Mouse (Mus musculus) heart, embryonic 10.5 days (tissue): ENCODE results near the gene Tfdp2. TPM values are rescaled to one million over a fixed set of nuclear protein-coding genes. Genes with fewer than 3 reads are reported as not detected.

Source experiments
- DNase-seq: peaks from one replicate; pipeline ENCODE4 v3.0.0-alpha.2; 2017; ENCODE audit warnings: low spot score
- H3K27ac ChIP-seq: fragments of 300-500 bp; sonication (generic); 2 replicates; pipeline ENCODE4 v1.5.1; 2016; ENCODE audit warnings: mild to moderate bottlenecking
- H3K27me3 ChIP-seq: fragments of 300-500 bp; sonication (generic); 2 replicates; pipeline ENCODE4 v1.6.1; 2016; ENCODE audit warnings: mild to moderate bottlenecking; ENCODE audit not compliant: poor library complexity, insufficient read depth, severe bottlenecking
- H3K36me3 ChIP-seq: fragments of 300-500 bp; sonication (generic); 2 replicates; pipeline ENCODE4 v1.6.1; 2016; ENCODE audit warnings: mild to moderate bottlenecking, moderate library complexity
- H3K4me1 ChIP-seq: fragments of 300-500 bp; sonication (generic); 2 replicates; pipeline ENCODE4 v1.6.1; 2016; ENCODE audit warnings: mild to moderate bottlenecking
- H3K4me3 ChIP-seq: fragments of 300-500 bp; sonication (generic); 2 replicates; pipeline ENCODE4 v1.5.1; 2016; ENCODE audit warnings: mild to moderate bottlenecking, moderate library complexity
- H3K9me3 ChIP-seq: fragments of 300-500 bp; sonication (generic); 2 replicates; pipeline ENCODE4 v1.6.1; 2016; ENCODE audit warnings: mild to moderate bottlenecking, moderate library complexity
- WGBS: fragments of 180-500 bp; shearing (Covaris S2); methylation state at CpG from one replicate; pipeline ENCODE4 v1.1.7; 2016; 5-methylcytosine and 5-hydroxymethylcytosine counted together
- polyA plus RNA-seq: library from polyadenylated mRNA; unstranded; fragments of >200 nt; fragmentation: Nextera tagmentation; extraction: Ambion mirVana; gene quantifications from 2 replicates; pipeline ENCODE4 v1.2.1, GENCODE M21; 2016

The Tfdp2 gene
- polyA plus RNA-seq, 1 experiment from 2014 or later: 45.6 TPM

DNA sequence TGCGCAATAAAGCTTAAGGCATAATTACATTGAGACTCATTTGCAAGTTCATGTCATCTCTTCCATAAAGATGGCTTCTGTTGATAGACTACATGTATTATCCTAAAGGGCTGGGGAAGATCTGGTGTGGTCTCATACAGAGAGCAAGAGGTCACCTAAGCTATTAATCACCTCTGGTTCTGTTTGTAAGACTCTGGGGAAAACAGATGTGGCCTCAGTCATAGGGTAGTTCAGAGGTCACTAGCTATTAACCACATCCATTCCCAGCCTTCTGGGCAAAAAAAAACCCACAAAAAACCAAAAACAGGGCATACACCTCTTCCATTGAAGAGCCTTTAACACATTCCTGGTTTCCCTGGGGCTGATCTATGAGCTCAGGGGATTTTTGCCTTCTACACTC is 42.2 kb downstream of the Tfdp2 start:
- no peaks in the 10 kb centered on the region for H3K27me3 ChIP-seq
- H3K9me3 ChIP-seq: no peaks in the 10 kb centered on the region
- DNase-seq: no peak
- no peak overlapping the region for H3K4me3 ChIP-seq
- H3K27ac ChIP-seq: no peak overlapping the region
- H3K4me1 ChIP-seq: peaks cover 8% of the 10 kb centered on the region
- 79% methylated on average over 1 of the region's 1 CpGs for WGBS
- peaks cover 13% of the 10 kb centered on the region for H3K36me3 ChIP-seq

DNA sequence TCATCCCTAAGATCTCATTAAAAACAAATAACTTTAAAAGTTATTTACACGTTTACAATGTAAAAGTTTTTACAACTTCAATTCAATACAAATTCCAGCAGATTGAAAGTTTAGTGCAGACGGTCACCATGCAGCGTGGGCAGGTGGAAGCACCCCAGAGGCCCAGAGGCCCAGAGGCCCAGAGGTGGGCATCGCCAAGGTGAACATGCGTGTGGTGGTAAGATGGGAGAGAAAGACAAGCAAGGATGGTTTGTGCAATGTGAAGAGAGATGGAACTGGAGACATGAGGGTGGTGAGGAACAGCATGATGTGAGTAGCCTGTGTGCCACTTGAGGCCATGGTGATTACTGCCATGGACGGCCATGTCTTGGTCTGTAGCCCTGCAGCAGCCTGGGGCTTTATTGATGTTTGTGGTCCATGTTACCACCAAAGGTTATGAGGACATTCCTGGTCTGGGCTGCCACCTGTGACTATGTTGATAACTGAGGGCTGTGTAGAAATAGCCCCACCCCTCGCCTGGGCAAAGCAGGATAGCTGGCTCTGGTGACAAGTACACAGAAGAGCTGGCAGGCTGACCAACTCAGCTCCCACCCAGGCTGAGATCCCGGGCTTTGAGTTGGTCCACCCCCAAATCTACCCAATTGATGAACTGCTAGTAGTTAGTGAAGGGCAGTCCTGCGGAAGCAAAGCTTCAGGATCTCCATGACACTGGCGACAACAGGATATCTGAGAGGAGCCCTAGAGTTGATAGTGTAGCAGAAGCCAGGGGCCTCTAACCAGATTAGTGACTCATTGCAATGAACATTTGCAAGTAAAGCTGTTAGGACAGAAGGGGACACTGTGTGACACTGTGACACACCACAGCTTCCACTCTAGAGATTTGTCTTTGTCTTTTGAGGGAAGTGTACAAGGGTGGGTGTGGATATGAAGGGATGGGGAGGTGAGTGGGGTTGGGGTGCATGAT is 45.3 kb downstream of the Tfdp2 start:
- 77% methylated on average over 10 of the region's 10 CpGs for WGBS
- no peak overlapping the region for H3K27ac ChIP-seq
- DNase-seq: peak; percentile 85
- peaks cover 16% of the 10 kb centered on the region for H3K36me3 ChIP-seq
- H3K4me1 ChIP-seq: peaks cover 8% of the 10 kb centered on the region
- no peaks in the 10 kb centered on the region for H3K27me3 ChIP-seq
- H3K9me3 ChIP-seq: no peaks in the 10 kb centered on the region
- H3K4me3 ChIP-seq: no peak overlapping the region

DNA sequence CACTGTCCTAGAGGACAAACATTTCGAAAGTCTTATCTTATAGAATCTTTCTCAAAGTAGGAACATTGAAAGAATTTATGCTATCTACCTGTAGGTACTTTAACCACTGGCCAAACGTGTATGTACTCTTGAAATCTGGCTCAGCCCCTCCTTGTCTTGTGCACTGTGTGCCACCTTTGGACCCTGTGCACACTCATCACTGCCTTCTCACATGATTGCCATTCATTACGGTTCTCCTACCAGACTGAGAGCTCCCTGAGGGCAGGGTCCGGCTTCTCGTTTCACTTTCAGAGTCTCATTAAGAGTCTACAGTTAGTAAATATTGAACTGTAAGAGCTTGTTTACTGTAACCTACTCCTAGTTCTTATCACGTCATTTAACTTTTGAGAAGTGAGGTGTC is 47.8 kb downstream of the Tfdp2 start:
- Histone ChIP-seq H3K36me3 (peaks cover 16% of the 10 kb centered on the region), H3K9me3 (no peaks in the 10 kb centered on the region), H3K4me1 (peaks cover 8% of the 10 kb centered on the region), H3K27me3 (no peaks in the 10 kb centered on the region), H3K4me3 (no peak overlapping the region), H3K27ac (no peak overlapping the region)
- no peak for DNase-seq
- 86% methylated on average over 6 of the region's 6 CpGs for WGBS

DNA sequence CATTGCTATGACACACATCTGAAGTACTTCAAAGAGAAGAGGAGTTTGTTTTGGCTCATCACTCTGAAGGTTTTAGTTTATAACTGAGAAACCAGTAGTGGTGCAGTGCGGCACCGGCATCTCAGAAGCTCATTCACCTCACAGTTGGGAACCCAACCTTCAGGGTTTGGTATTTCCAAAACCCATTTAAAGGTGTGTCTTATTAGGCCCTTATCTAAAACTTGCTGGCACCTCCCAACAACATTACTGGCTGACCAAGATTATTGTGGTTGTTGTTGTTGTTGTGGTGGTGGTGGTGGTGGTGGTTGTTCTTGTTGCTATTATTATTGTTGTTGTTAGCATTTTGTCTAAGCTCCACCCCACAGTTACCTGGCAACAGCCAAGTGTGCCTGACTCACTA is 58.7 kb downstream of the Tfdp2 start:
- no peaks in the 10 kb centered on the region for H3K36me3 ChIP-seq
- DNase-seq: peak; percentile 35
- H3K27me3 ChIP-seq: no peaks in the 10 kb centered on the region
- no peaks in the 10 kb centered on the region for H3K9me3 ChIP-seq
- no peak overlapping the region for H3K27ac ChIP-seq
- WGBS: 90% methylated on average over 2 of the region's 2 CpGs
- H3K4me3 ChIP-seq: no peak overlapping the region
- peaks cover 5% of the 10 kb centered on the region; the same call in 1 of the 2 replicates for H3K4me1 ChIP-seq

- no peaks in the 10 kb centered on the region for H3K9me3 ChIP-seq
- no peaks in the 10 kb centered on the region for H3K36me3 ChIP-seq
- peak overlapping the region; percentile 70; the same call in 1 of the 2 replicates for H3K27ac ChIP-seq
- H3K4me3 ChIP-seq: peak overlapping the region; percentile 58
- WGBS: 8% methylated on average over 6 of the region's 6 CpGs
- peak; percentile 95 for DNase-seq
- peaks cover 6% of the 10 kb centered on the region; the same call in 1 of the 2 replicates for H3K4me1 ChIP-seq
- no peaks in the 10 kb centered on the region for H3K27me3 ChIP-seq
Measured at GRCm38 (mm10) chr9:96258478-96258877, 62.4 kb downstream of the Tfdp2 start.

DNA sequence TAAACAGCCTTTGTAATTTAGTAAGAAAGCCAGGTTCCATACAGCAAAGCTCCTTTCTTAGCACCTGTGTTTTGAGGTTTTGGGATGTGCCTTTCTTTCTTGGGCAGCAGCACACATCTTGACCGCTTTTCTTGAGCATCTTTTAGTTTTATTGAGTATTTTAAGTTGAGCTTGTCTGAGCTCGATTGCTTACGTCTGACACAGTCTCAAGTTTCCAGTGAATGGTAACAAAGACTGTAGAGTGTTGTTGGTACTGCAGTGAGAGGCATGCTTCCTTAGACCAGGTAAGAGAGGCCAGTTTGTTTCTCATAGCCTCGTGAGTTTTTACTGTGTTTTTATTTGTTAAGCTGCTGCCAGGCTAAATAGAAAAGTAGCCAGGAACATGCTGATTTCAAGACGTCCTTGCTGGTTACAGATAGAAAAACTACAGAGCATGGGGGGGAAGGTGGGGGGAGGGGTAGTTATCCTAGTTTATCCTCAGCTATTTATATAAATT is 63.0 kb downstream of the Tfdp2 start:
- H3K4me3 ChIP-seq: peak overlapping the region; percentile 58
- 3% methylated on average over 5 of the region's 5 CpGs for WGBS
- H3K27ac ChIP-seq: peak overlapping the region; percentile 69
- H3K36me3 ChIP-seq: no peaks in the 10 kb centered on the region
- H3K27me3 ChIP-seq: no peaks in the 10 kb centered on the region
- no peak for DNase-seq
- H3K4me1 ChIP-seq: peaks cover 6% of the 10 kb centered on the region; the same call in 1 of the 2 replicates
- H3K9me3 ChIP-seq: no peaks in the 10 kb centered on the region

DNA sequence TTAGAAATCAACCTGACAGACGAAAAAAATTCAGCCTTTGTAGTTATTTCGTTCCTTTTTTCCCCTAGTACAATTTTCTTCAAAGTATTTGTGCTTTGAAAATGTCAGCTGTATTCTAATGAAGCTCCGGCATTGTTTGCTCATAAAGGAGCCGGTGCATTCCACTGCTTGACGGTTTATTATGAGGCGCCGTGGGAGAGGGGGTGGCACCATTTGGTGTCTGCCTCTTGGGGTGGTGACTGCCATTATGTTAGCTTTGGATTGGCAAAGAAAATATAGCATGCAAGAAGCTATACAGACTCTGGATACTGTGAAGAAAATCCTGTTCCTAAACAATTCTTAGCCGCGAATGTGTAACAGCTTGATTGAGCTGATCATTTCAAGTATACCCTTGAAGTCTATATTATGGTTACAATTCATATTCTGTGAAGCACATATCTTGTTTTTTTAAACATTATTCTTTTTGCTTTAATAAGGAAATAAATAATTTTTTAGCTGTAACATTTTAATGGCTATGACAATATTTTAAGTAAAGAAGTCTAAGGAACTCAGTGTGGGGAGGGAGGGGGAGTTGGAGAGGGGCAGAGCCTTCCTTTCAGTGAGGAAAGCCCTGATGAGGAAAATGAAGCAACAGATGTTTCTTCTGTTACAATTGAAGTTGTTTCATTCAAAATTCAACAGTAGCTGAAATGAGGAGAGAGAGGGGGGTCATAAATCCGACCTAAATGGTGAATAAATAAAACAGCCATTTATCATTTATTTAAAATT is 63.9 kb downstream of the Tfdp2 start:
- peak overlapping the region; percentile 58 for H3K4me3 ChIP-seq

GRCm38 (mm10) chr9:96261101-96261500 is 65.0 kb downstream of the Tfdp2 start:
- WGBS: 68% methylated on average over 4 of the region's 4 CpGs
- H3K27me3 ChIP-seq: no peaks in the 10 kb centered on the region
- no peak for DNase-seq
- no peak overlapping the region for H3K27ac ChIP-seq
- no peak overlapping the region for H3K4me3 ChIP-seq
- no peaks in the 10 kb centered on the region for H3K9me3 ChIP-seq
- peaks cover 6% of the 10 kb centered on the region; the same call in 1 of the 2 replicates for H3K4me1 ChIP-seq
- H3K36me3 ChIP-seq: no peaks in the 10 kb centered on the region

More for the DNA sequence above, 63.9 kb downstream of the Tfdp2 start:
- 6% methylated on average over 10 of the region's 10 CpGs for WGBS
- no peaks in the 10 kb centered on the region for H3K9me3 ChIP-seq
- H3K27me3 ChIP-seq: no peaks in the 10 kb centered on the region
- H3K4me1 ChIP-seq: peaks cover 6% of the 10 kb centered on the region; the same call in 1 of the 2 replicates
- H3K36me3 ChIP-seq: no peaks in the 10 kb centered on the region
- H3K27ac ChIP-seq: peak overlapping the region; percentile 69
- no peak for DNase-seq

- no peaks in the 10 kb centered on the region for H3K27me3 ChIP-seq
Measured at GRCm38 (mm10) chr9:96261980-96262379, 65.9 kb downstream of the Tfdp2 start.

GRCm38 (mm10) chr9:96266793-96267558 is 70.9 kb downstream of the Tfdp2 start:
- DNase-seq: peak; percentile 79
- Histone ChIP-seq H3K27ac (peak overlapping the region; percentile 59; the same call in 1 of the 2 replicates), H3K4me3 (no peak overlapping the region), H3K4me1 (no peaks in the 10 kb centered on the region), H3K9me3 (no peaks in the 10 kb centered on the region), H3K36me3 (no peaks in the 10 kb centered on the region), H3K27me3 (no peaks in the 10 kb centered on the region)
- 74% methylated on average over 6 of the region's 6 CpGs for WGBS

More at GRCm38 (mm10) chr9:96261980-96262379, 65.9 kb downstream of the Tfdp2 start:
- Histone ChIP-seq H3K9me3 (no peaks in the 10 kb centered on the region), H3K27ac (no peak overlapping the region), H3K4me3 (no peak overlapping the region), H3K36me3 (no peaks in the 10 kb centered on the region), H3K4me1 (peaks cover 6% of the 10 kb centered on the region; the same call in 1 of the 2 replicates)
- WGBS: 93% methylated on average over 6 of the region's 6 CpGs
- no peak for DNase-seq

DNA sequence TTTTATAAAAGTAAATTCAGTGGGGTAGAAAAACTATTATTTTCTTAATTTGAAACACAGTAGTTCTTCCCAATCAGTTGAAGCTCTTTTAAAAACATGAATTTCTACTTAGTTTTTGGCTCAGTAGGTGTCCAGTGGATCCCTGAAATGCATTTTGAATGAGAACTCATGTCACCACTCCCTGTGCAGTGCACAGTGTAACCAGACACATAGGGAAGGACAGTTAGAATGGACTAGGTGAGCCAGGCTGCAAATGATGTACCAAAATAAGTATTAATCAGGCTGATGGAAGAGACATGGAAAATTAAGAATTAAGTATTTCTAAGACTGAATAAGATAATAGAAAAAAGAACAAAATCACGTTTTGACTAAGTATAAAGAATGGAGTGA is 71.5 kb downstream of the Tfdp2 start:
- no peaks in the 10 kb centered on the region for H3K36me3 ChIP-seq
- H3K4me3 ChIP-seq: no peak overlapping the region
- no peaks in the 10 kb centered on the region for H3K27me3 ChIP-seq
- DNase-seq: no peak
- peak overlapping the region; percentile 13; the same call in 1 of the 2 replicates for H3K27ac ChIP-seq
- H3K4me1 ChIP-seq: no peaks in the 10 kb centered on the region
- H3K9me3 ChIP-seq: no peaks in the 10 kb centered on the region
- WGBS: 62% methylated on average over 1 of the region's 1 CpGs

DNA sequence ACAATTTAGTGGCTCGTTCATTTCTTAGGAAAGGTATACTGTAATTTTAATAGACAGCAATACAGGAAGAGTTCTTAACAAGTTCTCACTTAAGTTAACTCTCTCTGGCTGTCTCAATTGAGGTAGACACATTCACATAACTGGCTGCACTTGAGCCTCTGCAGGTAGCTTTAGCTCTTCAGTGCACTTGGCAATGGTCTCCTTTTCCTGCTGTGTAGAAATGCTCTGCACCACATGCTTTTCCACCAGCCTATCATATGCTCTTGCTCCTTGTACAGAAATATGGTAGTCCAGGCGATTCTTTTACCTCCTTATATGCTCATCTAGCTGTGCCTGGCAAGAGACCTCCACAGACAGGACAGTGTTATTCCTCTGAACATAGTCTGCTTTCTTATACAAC is 73.7 kb downstream of the Tfdp2 start:
- Histone ChIP-seq H3K27ac (no peak overlapping the region), H3K36me3 (no peaks in the 10 kb centered on the region), H3K9me3 (no peaks in the 10 kb centered on the region), H3K4me1 (no peaks in the 10 kb centered on the region), H3K4me3 (no peak overlapping the region), H3K27me3 (no peaks in the 10 kb centered on the region)
- 85% methylated on average over 2 of the region's 2 CpGs for WGBS
- no peak for DNase-seq
